Mouse (Mus musculus) limb, embryonic 13.5 days (tissue): ENCODE data around the gene Eml3. TPM values are rescaled to one million over a fixed set of nuclear protein-coding genes. Genes with fewer than 3 reads are reported as not detected.

Source experiments
- ATAC-seq: fragments of 200-750 bp; cut with Nextera tagmentation; 2 replicates; pipeline ENCODE4 v1.8.0; 2017; ENCODE audit warnings: low read depth, moderate number of reproducible peaks, moderate TSS enrichment; ENCODE audit not compliant: low FRiP score
- H3K27ac ChIP-seq: fragments of 300-500 bp; sonication (generic); 2 replicates; pipeline ENCODE4 v1.5.1; 2015; ENCODE audit warnings: inconsistent platforms, mild to moderate bottlenecking, moderate library complexity
- H3K27me3 ChIP-seq: fragments of 300-500 bp; sonication (generic); 2 replicates; pipeline ENCODE4 v1.6.1; 2015; ENCODE audit warnings: mild to moderate bottlenecking, inconsistent platforms
- H3K36me3 ChIP-seq: fragments of 300-500 bp; sonication (generic); 2 replicates; pipeline ENCODE4 v1.6.1; 2015; ENCODE audit warnings: inconsistent platforms, mild to moderate bottlenecking, moderate library complexity
- H3K4me1 ChIP-seq: fragments of 300-500 bp; sonication (generic); 2 replicates; pipeline ENCODE4 v1.6.1; 2015; ENCODE audit warnings: inconsistent platforms
- H3K4me2 ChIP-seq: fragments of 300-500 bp; sonication (generic); replicated peaks from 2 replicates; pipeline ENCODE4 v1.6.1; 2015; ENCODE audit warnings: inconsistent platforms, mild to moderate bottlenecking, moderate library complexity
- H3K4me3 ChIP-seq: fragments of 300-500 bp; sonication (generic); 2 replicates; pipeline ENCODE4 v1.5.1; 2015; ENCODE audit warnings: moderate library complexity, mild to moderate bottlenecking, inconsistent platforms
- H3K9ac ChIP-seq: fragments of 300-500 bp; sonication (generic); 2 replicates; pipeline ENCODE4 v1.6.1; 2015; ENCODE audit warnings: mild to moderate bottlenecking, inconsistent platforms
- H3K9me3 ChIP-seq: fragments of 300-500 bp; sonication (generic); 2 replicates; pipeline ENCODE4 v1.6.1; 2016; ENCODE audit warnings: inconsistent platforms
- WGBS: fragments of 180-500 bp; shearing (Covaris S2); methylation state at CpG from one replicate; pipeline ENCODE4 v1.1.7; 2015; 5-methylcytosine and 5-hydroxymethylcytosine counted together
- polyA plus RNA-seq: library from polyadenylated mRNA; unstranded; fragments of >200 nt; fragmentation: Nextera tagmentation; extraction: Ambion mirVana; gene quantifications from 2 replicates; pipeline ENCODE4 v1.2.1, GENCODE M21; 2015

Eml3 gene
- polyA plus RNA-seq, 1 experiment from 2014 or later: 37.2 TPM

DNA sequence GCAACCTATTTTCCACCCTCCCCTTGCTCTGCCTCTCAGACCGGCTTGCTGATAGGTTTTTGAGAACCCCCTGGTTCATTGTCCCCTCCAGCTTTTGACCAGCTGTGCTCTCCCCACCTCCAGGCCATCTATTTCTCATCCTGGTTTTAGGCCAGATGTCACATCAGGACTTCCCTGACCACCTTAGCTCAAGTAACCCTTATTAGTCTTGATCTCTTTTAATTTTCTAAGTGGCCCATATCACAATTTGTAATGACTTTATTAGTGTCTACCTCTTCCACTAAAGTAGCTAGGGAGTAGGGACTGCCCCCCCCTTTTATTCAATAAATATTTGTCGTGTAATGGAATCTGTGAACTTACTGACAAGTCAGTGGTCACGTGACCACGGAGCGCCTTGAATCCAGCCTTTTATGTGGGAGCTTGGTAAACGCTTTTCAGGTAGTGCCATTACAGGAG lies 8.5 kb upstream of the Eml3 start:
- H3K4me2 ChIP-seq: peak overlapping the region; percentile 77
- peaks cover 13% of the 10 kb centered on the region for H3K4me1 ChIP-seq
- peaks cover 25% of the 10 kb centered on the region for H3K36me3 ChIP-seq
- WGBS: 1% methylated on average over 6 of the region's 6 CpGs
- H3K27ac ChIP-seq: peak overlapping the region; percentile 80
- no peaks in the 10 kb centered on the region for H3K27me3 ChIP-seq
- no peak for ATAC-seq
- peak overlapping the region; percentile 75 for H3K4me3 ChIP-seq
- peak overlapping the region; percentile 82 for H3K9ac ChIP-seq
- no peaks in the 10 kb centered on the region for H3K9me3 ChIP-seq

DNA sequence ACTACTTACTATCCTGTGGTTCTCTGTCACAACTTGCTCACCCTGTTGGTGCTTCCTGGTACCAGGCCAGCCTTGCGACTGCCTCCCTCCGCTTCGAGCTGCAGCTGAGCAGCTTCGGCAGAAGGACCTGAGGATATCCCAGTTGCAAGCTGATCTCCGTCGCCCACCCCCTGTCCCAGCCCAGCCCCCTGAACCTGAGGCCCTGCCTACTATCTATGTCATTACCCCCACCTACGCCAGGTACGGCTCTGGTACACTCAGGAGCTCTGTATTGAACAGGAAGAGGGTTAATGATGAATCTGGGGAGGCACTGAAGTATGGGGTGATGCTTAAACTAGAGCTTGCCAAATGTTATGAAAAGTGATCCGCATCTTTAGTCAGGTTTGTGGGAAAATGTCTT lies 7.6 kb upstream of the Eml3 start:
- H3K4me2 ChIP-seq: peak overlapping the region; percentile 77
- no peaks in the 10 kb centered on the region for H3K27me3 ChIP-seq
- H3K4me3 ChIP-seq: no peak overlapping the region
- H3K9ac ChIP-seq: peak overlapping the region; percentile 46
- ATAC-seq: no peak
- no peak overlapping the region for H3K27ac ChIP-seq
- no peaks in the 10 kb centered on the region for H3K9me3 ChIP-seq
- peaks cover 13% of the 10 kb centered on the region for H3K4me1 ChIP-seq
- 77% methylated on average over 9 of the region's 9 CpGs for WGBS
- peaks cover 24% of the 10 kb centered on the region for H3K36me3 ChIP-seq

DNA sequence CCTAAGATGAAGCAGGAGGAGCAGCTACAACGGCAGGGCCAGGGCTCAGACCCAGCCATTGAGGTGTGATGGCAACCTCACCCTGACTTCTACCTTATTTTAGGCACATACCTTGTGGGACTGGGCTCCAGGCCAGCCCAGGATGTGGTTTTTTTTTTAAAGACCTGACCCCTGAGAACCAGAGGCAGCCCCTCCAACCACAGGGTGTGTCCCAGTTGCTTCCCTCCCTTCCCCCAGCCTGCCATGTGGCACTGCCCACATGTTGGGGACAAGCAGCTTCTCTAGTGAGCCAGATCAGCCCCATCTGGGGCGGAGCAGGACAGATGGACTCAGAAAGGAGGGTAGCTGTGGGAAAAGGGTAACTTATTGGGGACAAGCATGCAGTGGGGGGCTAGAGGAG lies 2.6 kb upstream of the Eml3 start:
- H3K9me3 ChIP-seq: no peaks in the 10 kb centered on the region
- H3K4me1 ChIP-seq: peaks cover 13% of the 10 kb centered on the region
- peak overlapping the region; percentile 25; the same call in 1 of the 2 replicates for H3K9ac ChIP-seq
- no peak for ATAC-seq
- no peak overlapping the region for H3K27ac ChIP-seq
- WGBS: 85% methylated on average over 2 of the region's 2 CpGs
- H3K27me3 ChIP-seq: no peaks in the 10 kb centered on the region
- H3K36me3 ChIP-seq: peaks cover 35% of the 10 kb centered on the region
- H3K4me3 ChIP-seq: no peak overlapping the region
- H3K4me2 ChIP-seq: no peak overlapping the region

DNA sequence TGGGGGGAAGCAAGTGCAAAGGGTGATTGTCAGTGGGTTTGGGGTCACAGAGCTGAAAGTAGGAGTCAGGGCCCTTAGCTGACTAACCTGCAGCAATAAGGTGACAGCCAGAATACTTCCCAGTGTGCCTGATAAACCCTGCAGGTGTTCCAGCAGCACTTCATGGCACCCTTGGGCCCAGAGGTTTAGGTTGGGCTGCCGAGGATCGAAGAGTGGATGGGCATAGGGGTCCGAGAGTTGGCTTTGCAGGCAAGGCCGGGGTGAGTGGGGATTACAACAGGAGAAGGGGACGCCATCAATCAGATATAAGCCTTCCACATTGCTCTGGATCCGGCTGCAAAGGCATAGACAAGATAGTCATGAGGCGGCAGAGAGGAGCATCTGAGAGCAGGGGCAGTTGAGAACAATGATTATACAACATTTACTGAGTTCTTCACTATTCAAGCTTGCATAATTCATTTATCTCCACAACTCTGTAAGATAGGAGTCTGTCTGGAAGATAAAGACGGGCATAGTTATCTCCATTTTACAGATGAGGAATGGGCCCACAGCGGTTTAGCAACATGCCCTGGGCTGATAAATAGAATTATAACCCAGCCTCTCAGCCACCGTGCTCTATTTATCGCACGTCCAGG lies 1.3 kb upstream of the Eml3 start:
- Histone ChIP-seq H3K4me1 (peaks cover 11% of the 10 kb centered on the region), H3K27ac (no peak overlapping the region), H3K4me2 (no peak overlapping the region), H3K27me3 (no peaks in the 10 kb centered on the region), H3K36me3 (peaks cover 42% of the 10 kb centered on the region), H3K9ac (no peak overlapping the region), H3K4me3 (no peak overlapping the region), H3K9me3 (no peaks in the 10 kb centered on the region)
- no peak for ATAC-seq
- WGBS: 87% methylated on average over 12 of the region's 12 CpGs

DNA sequence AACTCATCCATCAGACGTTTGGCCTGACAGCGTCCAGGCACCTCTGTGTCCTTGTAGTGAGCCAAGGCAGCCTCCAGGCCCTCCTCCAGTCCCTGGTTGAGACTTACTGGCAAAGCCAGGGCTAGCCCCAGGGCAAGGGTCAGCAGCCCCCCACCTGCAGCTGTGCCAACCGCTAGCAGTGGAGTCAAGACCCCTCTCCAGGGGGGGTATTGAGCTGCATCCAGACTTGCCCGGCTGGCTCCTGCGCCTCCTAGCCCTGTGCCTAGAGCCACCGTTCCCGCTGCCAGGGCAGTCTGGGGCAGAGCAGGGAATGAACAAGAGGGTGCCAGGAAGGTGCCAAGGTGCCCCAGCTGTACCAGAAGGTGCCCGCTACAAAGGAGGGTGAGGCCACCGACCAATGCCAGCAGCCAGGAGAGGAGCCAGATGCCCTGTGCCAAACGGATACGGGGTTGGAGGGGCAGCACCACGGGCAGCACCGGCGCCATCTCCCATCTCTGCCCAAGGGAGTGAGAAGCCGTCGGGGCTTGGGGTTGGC lies 596 bp upstream of the Eml3 start:
- peak overlapping the region; percentile 91 for H3K9ac ChIP-seq
- peak; percentile 13; the same call in 1 of the 2 replicates for ATAC-seq
- H3K36me3 ChIP-seq: peaks cover 49% of the 10 kb centered on the region
- 20% methylated on average over 16 of the region's 16 CpGs for WGBS
- H3K4me2 ChIP-seq: peak overlapping the region; percentile 72
- peak overlapping the region; percentile 74; the same call in 1 of the 2 replicates for H3K27ac ChIP-seq
- no peaks in the 10 kb centered on the region for H3K27me3 ChIP-seq
- H3K4me3 ChIP-seq: peak overlapping the region; percentile 80
- peaks cover 11% of the 10 kb centered on the region for H3K4me1 ChIP-seq
- no peaks in the 10 kb centered on the region for H3K9me3 ChIP-seq

DNA sequence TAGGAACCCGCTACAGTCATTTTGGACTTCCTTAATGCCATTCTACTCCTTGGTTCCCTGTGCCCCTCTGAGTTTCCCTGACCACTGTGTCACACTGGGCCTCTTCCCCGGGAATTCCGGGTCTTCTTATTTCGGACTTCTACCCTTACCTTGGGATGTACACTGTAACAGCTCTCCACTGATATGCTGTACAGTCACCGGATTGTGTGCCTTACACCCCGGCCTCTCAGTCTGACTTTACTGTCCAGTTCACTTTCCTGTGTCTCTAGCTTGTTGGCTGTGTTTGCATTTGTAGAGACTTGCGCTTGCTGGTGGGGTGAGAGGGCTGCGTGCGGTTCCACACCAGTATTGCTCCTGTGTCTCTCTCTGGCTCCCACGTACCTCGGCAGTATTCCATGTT lies 765 bp downstream of the Eml3 start:
- 7% methylated on average over 11 of the region's 11 CpGs for WGBS
- Histone ChIP-seq H3K27me3 (no peaks in the 10 kb centered on the region), H3K4me1 (peaks cover 11% of the 10 kb centered on the region), H3K27ac (peak overlapping the region; percentile 74; the same call in 1 of the 2 replicates), H3K9ac (peak overlapping the region; percentile 91), H3K9me3 (no peaks in the 10 kb centered on the region), H3K4me2 (peak overlapping the region; percentile 72), H3K36me3 (peaks cover 62% of the 10 kb centered on the region), H3K4me3 (peak overlapping the region; percentile 80)
- no peak for ATAC-seq

DNA sequence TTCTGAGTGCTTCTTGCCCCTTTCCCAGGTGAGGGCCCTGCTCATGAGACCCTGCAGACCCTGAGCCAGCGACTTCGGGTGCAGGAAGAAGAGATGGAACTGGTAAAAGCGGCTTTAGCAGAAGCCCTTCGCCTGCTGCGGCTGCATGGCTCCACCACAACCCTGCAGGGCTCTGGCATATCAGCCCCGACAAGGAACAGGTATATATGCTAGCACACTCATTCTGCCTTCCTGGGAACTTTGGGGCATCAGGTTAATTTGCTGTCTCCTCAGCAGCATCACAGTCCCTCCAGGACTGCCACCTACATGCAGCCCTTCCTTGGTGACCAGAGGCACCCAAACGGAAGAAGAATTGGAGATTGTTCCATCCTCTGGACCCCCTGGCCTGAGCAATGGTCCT lies 1.4 kb downstream of the Eml3 start:
- peaks cover 62% of the 10 kb centered on the region for H3K36me3 ChIP-seq
- H3K4me3 ChIP-seq: peak overlapping the region; percentile 80

DNA sequence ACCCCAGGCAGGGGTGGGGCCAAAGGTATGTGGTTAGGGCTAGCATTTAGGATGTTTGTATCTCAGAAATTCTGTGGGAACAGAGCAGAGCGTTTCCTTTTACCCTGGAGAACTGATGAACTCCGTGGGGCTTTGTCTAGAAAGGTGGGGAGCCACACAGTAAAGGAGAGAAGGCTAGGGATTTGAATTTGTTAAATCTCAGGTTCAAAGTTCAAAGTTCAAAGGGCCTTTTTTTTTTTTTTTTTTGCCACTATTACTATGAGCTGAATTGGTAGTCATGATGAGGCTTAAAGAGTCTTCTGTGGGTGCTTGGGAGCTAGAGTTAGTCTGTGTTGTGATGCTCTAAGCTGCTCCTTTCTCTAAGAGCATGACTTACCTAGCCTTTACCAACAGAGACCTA lies 7.4 kb downstream of the Eml3 start:
- Histone ChIP-seq H3K9me3 (no peaks in the 10 kb centered on the region), H3K9ac (no peak overlapping the region), H3K4me3 (no peak overlapping the region), H3K4me1 (peaks cover 14% of the 10 kb centered on the region), H3K27me3 (no peaks in the 10 kb centered on the region), H3K36me3 (peaks cover 71% of the 10 kb centered on the region), H3K4me2 (no peak overlapping the region), H3K27ac (no peak overlapping the region)
- ATAC-seq: no peak
- WGBS: 86% methylated on average over 2 of the region's 2 CpGs

More for the DNA sequence above, 1.4 kb downstream of the Eml3 start:
- Histone ChIP-seq H3K27me3 (no peaks in the 10 kb centered on the region), H3K9me3 (no peaks in the 10 kb centered on the region), H3K27ac (no peak overlapping the region), H3K9ac (peak overlapping the region; percentile 91), H3K4me2 (peak overlapping the region; percentile 72), H3K4me1 (peaks cover 11% of the 10 kb centered on the region)
- ATAC-seq: no peak
- WGBS: 73% methylated on average over 7 of the region's 7 CpGs

DNA sequence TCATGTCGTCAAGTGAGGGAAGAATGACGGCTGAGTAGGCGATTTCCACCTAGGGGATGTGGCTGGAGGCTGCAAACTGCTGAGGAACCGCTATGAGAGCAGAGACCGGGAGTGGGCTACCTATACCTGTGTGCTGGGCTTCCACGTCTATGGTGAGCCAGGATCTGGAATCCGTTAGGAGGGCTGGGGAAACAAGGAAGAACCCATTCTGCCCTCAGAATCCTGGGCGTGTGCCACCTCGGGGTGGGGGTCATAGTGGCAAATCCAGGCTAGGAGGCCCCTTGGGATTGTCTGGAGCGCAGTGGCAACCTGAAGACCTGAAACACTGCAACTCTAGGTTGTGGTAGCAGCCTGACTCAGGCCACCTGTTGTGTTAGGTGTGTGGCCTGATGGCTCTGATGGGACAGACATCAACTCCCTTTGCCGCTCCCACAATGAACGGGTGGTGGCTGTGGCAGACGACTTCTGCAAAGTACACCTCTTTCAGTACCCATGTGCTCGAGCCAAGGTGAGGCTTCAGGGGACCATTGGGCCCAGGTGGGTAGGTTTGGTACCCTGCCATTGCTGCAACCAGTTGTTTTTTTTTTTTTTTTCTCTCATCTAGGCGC lies 11.3 kb downstream of the Eml3 start:
- peak overlapping the region; percentile 100 for H3K9ac ChIP-seq
- peak overlapping the region; percentile 99; the same call in 1 of the 2 replicates for H3K27ac ChIP-seq
- H3K4me2 ChIP-seq: peak overlapping the region; percentile 73
- peaks cover 40% of the 10 kb centered on the region for H3K4me1 ChIP-seq
- no peaks in the 10 kb centered on the region for H3K27me3 ChIP-seq
- ATAC-seq: no peak
- no peaks in the 10 kb centered on the region for H3K9me3 ChIP-seq
- 72% methylated on average over 15 of the region's 15 CpGs for WGBS
- peaks cover 61% of the 10 kb centered on the region for H3K36me3 ChIP-seq
- peak overlapping the region; percentile 97 for H3K4me3 ChIP-seq

DNA sequence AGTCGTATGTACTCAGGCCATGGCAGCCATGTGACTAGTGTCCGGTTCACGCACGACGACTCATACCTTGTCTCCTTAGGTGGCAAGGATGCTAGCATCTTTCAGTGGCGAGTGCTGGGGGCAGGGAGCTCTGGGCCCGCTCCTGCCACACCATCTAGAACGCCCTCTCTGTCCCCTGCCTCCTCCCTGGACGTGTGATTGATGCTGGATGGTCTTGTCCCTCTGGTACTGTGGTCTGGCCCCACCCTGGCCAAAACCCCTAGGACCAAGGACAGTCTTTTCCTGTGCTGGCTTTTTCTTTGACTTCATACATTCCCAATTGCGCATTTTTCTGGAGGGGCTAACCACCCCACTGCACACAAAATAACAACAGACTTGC lies 11.8 kb downstream of the Eml3 start:
- Histone ChIP-seq H3K36me3 (peaks cover 62% of the 10 kb centered on the region), H3K27me3 (no peaks in the 10 kb centered on the region), H3K27ac (peak overlapping the region; percentile 99), H3K9me3 (no peaks in the 10 kb centered on the region), H3K4me1 (peaks cover 40% of the 10 kb centered on the region), H3K9ac (peak overlapping the region; percentile 100), H3K4me3 (peak overlapping the region; percentile 97), H3K4me2 (peak overlapping the region; percentile 73)
- ATAC-seq: peak; percentile 25
- 31% methylated on average over 10 of the region's 10 CpGs for WGBS

DNA sequence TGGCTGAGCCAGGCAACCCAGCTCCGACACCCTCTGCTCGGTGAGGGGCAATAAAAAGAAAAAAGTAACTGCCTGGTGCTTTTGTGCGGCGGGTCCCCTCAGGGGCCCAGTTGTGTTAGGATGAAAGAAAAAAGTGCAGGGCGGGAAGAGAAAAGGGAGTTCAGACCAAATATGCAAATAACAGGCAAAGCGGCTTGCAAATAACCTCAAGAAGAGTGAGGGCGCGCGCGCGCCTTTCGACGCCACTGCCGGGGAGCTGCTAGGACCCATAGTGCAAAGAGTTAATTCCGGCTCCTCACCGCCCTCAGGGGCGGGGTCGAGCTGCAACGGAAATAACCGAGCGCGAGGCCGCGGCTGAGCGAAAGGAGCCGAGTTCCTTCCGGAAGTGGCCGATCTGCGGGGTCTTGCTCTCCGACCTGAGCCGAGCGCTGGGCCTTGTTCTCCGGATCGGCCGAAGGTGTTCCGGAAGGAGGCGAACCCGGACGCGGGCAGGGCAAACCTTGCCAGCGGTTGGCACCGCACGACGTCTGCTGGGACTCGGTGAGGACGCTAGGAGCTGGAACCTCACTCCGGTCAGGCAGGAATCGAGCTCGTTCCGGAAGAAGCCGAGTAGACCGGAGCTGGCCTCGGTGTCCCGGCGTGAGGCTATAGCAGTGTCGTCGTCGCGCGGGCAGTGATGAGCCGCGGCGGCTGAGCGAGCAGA lies 12.3 kb downstream of the Eml3 start, which contains the start of gene Mta2:
Gene Mta2 (plus strand): TSS at position 361 of the 703 bp plus-strand sequence.
- Histone ChIP-seq H3K9me3 (no peaks in the 10 kb centered on the region), H3K9ac (peak within 1 kb of the TSS; percentile 100), H3K27ac (peak within 1 kb of the TSS; percentile 99), H3K4me2 (peak within 1 kb of the TSS; percentile 73), H3K36me3 (peaks cover 62% of the 10 kb centered on the region), H3K4me1 (peaks cover 40% of the 10 kb centered on the region), H3K4me3 (peak within 1 kb of the TSS; percentile 97), H3K27me3 (no peaks in the 10 kb centered on the region)
- WGBS: under 1% methylated on average over 64 of the region's 64 CpGs
- peak; percentile 91 for ATAC-seq
